Mouse (Mus musculus) MEL (cell line): ENCODE measurements around the gene Bola3. TPM values are rescaled to one million over a fixed set of nuclear protein-coding genes. Genes with fewer than 3 reads are reported as not detected.
A peak's percentile ranks its signal among the peaks of the same experiment; 100 is the strongest.

Experiments
- DNase-seq: peaks from one replicate; pipeline ENCODE4 v3.0.0; 2011; ENCODE audit warnings: low read depth, low spot score
- H3K27ac ChIP-seq: 2 replicates; pipeline ENCODE4 v1.5.1; 2012; ENCODE audit warnings: low read depth, mild to moderate bottlenecking, control low read depth, low read length, moderate library complexity; ENCODE audit not compliant: control insufficient read depth
- H3K27me3 ChIP-seq, 2 experiments: fragments of 150-350 bp in 1 of 2; sonication (generic) in 1 of 2; 2 replicates each; pipeline ENCODE4 v1.6.1; 2012; ENCODE audit warnings: low read length in 2 of 2, mild to moderate bottlenecking in 2 of 2, improper control_type of control experiment in 1 of 2, moderate library complexity in 1 of 2; ENCODE audit not compliant: insufficient read depth in 2 of 2, control insufficient read depth in 1 of 2
- H3K36me3 ChIP-seq, 2 experiments: 2 replicates each; pipeline ENCODE4 v1.6.1; 2012 to 2014; ENCODE audit warnings: low read length in 2 of 2, improper control_type of control experiment in 1 of 2, inconsistent platforms in 1 of 2, mild to moderate bottlenecking in 1 of 2; ENCODE audit not compliant: insufficient read depth in 2 of 2, control insufficient read depth in 1 of 2
- H3K4me1 ChIP-seq, 2 experiments: fragments of 150-350 bp in 1 of 2; sonication (generic) in 1 of 2; 2 replicates each; pipeline ENCODE4 v1.6.1; 2012; ENCODE audit warnings: low read length in 2 of 2, improper control_type of control experiment in 1 of 2, mild to moderate bottlenecking in 1 of 2; ENCODE audit not compliant: insufficient read depth in 2 of 2, control insufficient read depth in 1 of 2
- H3K4me3 ChIP-seq, 2 experiments: fragments of 150-350 bp in 1 of 2; sonication (generic) in 1 of 2; 2 replicates each; pipeline ENCODE4 v1.5.1; 2012; ENCODE audit warnings: low read depth in 2 of 2, low read length in 2 of 2, mild to moderate bottlenecking in 2 of 2, moderate library complexity in 2 of 2, control low read depth in 1 of 2, improper control_type of control experiment in 1 of 2; ENCODE audit not compliant: control insufficient read depth in 1 of 2, insufficient read depth in 1 of 2
- H3K79me2 ChIP-seq: 2 replicates; pipeline ENCODE4 v1.6.1; 2012; ENCODE audit warnings: mild to moderate bottlenecking, low read length, moderate library complexity; ENCODE audit not compliant: control insufficient read depth, poor library complexity, insufficient read depth
- H3K9ac ChIP-seq: 2 replicates; pipeline ENCODE4 v1.6.1; 2012; ENCODE audit warnings: low read depth, mild to moderate bottlenecking, control low read depth, low read length, moderate library complexity; ENCODE audit not compliant: control insufficient read depth, poor library complexity, severe bottlenecking
- H3K9me3 ChIP-seq: fragments of 150-350 bp; sonication (generic); replicated peaks from 2 replicates; pipeline ENCODE4 v1.6.1; 2012; ENCODE audit warnings: mild to moderate bottlenecking, low read length, improper control_type of control experiment, moderate library complexity; ENCODE audit not compliant: insufficient read depth
- BHLHE40 ChIP-seq: IDR thresholded peaks from 2 replicates; pipeline ENCODE4 v1.6.1; 2012; ENCODE audit warnings: low read depth, mild to moderate bottlenecking, inconsistent platforms, low read length, improper control_type of control experiment, borderline replicate concordance
- CHD1 ChIP-seq: IDR thresholded peaks from 2 replicates; pipeline ENCODE4 v1.6.1; 2012; ENCODE audit warnings: low read depth, mild to moderate bottlenecking, inconsistent platforms, low read length, improper control_type of control experiment
- CTCF ChIP-seq, 3 experiments: IDR thresholded peaks in 2 of 3; conservative IDR thresholded peaks in 1 of 3; 2 replicates each; pipeline ENCODE4 v1.5.1; 2011 to 2012; ENCODE audit warnings: low read length in 3 of 3, low read depth in 2 of 3, mild to moderate bottlenecking in 2 of 3, improper control_type of control experiment in 1 of 3, inconsistent platforms in 1 of 3, mixed read lengths in 1 of 3, moderate library complexity in 1 of 3; ENCODE audit not compliant: control insufficient read depth in 1 of 3, insufficient read depth in 1 of 3, poor library complexity in 1 of 3, severe bottlenecking in 1 of 3
- E2F4 ChIP-seq: IDR thresholded peaks from 2 replicates; pipeline ENCODE4 v1.6.1; 2011; ENCODE audit warnings: low read depth, low read length, improper control_type of control experiment, borderline replicate concordance
- EP300 ChIP-seq, 2 experiments: IDR thresholded peaks; 2 replicates each; pipeline ENCODE4 v1.6.1; 2011; ENCODE audit warnings: improper control_type of control experiment in 2 of 2, low read length in 2 of 2, low read depth in 1 of 2, mild to moderate bottlenecking in 1 of 2
- ETS1 ChIP-seq: IDR thresholded peaks from 2 replicates; pipeline ENCODE4 v1.6.1; 2012; ENCODE audit warnings: low read depth, mild to moderate bottlenecking, inconsistent platforms, low read length, improper control_type of control experiment, moderate library complexity
- GABPA ChIP-seq: IDR thresholded peaks from 2 replicates; pipeline ENCODE4 v1.6.1; 2012; ENCODE audit warnings: low read depth, mild to moderate bottlenecking, inconsistent platforms, low read length, improper control_type of control experiment, moderate library complexity
- GATA1 ChIP-seq: IDR thresholded peaks from 2 replicates; pipeline ENCODE4 v1.6.1; 2011; ENCODE audit warnings: low read depth, low read length, improper control_type of control experiment
- JUND ChIP-seq: IDR thresholded peaks from 2 replicates; pipeline ENCODE4 v1.6.1; 2011; ENCODE audit warnings: low read depth, mild to moderate bottlenecking, improper control_type of control experiment, low read length
- KAT2A ChIP-seq: conservative IDR thresholded peaks from 2 replicates; pipeline ENCODE4 v1.6.1; 2012; ENCODE audit warnings: low read depth, low read length, improper control_type of control experiment, inconsistent platforms
- MAFK ChIP-seq: IDR thresholded peaks from 2 replicates; pipeline ENCODE4 v1.6.1; 2011; ENCODE audit warnings: low read depth, mild to moderate bottlenecking, low read length, improper control_type of control experiment, borderline replicate concordance
- MAX ChIP-seq: IDR thresholded peaks from 2 replicates; pipeline ENCODE4 v1.6.1; 2011; ENCODE audit warnings: low read length, improper control_type of control experiment
- MXI1 ChIP-seq: IDR thresholded peaks from 2 replicates; pipeline ENCODE4 v1.6.1; 2011; ENCODE audit warnings: mild to moderate bottlenecking, low read depth, low read length, improper control_type of control experiment
- MYC ChIP-seq: IDR thresholded peaks from 2 replicates; pipeline ENCODE4 v1.6.1; 2011; ENCODE audit warnings: low read depth, mild to moderate bottlenecking, low read length, improper control_type of control experiment, moderate library complexity
- POLR2A ChIP-seq, 2 experiments: IDR thresholded peaks; 2 replicates each; pipeline ENCODE4 v1.6.1; 2011 to 2012; ENCODE audit warnings: low read length in 2 of 2, mild to moderate bottlenecking in 2 of 2, control low read depth in 1 of 2, improper control_type of control experiment in 1 of 2, low read depth in 1 of 2, moderate library complexity in 1 of 2; ENCODE audit not compliant: control insufficient read depth in 1 of 2, insufficient read depth in 1 of 2, poor library complexity in 1 of 2
- SMC3 ChIP-seq: IDR thresholded peaks from 2 replicates; pipeline ENCODE4 v1.6.1; 2011; ENCODE audit warnings: low read depth, low read length, improper control_type of control experiment
- TAL1 ChIP-seq: IDR thresholded peaks from 2 replicates; pipeline ENCODE4 v1.6.1; 2012; ENCODE audit warnings: mild to moderate bottlenecking, inconsistent platforms, low read length, moderate library complexity, mixed read lengths
- TBP ChIP-seq: IDR thresholded peaks from 2 replicates; pipeline ENCODE4 v1.8.0; 2011; ENCODE audit warnings: low read depth, low read length, improper control_type of control experiment
- TCF12 ChIP-seq: IDR thresholded peaks from 2 replicates; pipeline ENCODE4 v1.6.1; 2014; ENCODE audit warnings: low read depth, mild to moderate bottlenecking, inconsistent platforms, low read length, improper control_type of control experiment, moderate library complexity
- USF1 ChIP-seq: IDR thresholded peaks from 2 replicates; pipeline ENCODE4 v1.6.1; 2014; ENCODE audit warnings: low read depth, mild to moderate bottlenecking, inconsistent platforms, low read length, improper control_type of control experiment, moderate library complexity
- USF2 ChIP-seq, 2 experiments: IDR thresholded peaks; 2 replicates each; pipeline ENCODE4 v1.6.1; 2011 to 2012; ENCODE audit warnings: improper control_type of control experiment in 2 of 2, low read length in 2 of 2, borderline replicate concordance in 1 of 2, inconsistent platforms in 1 of 2, low read depth in 1 of 2, mild to moderate bottlenecking in 1 of 2; ENCODE audit not compliant: insufficient read depth in 1 of 2
- ZC3H11A ChIP-seq: IDR thresholded peaks from 2 replicates; pipeline ENCODE4 v1.6.1; 2012; ENCODE audit warnings: low read depth, mild to moderate bottlenecking, inconsistent platforms, low read length, improper control_type of control experiment
- ZNF384 ChIP-seq: IDR thresholded peaks from 2 replicates; pipeline ENCODE4 v1.6.1; 2012; ENCODE audit warnings: low read depth, mild to moderate bottlenecking, inconsistent platforms, low read length, improper control_type of control experiment
- polyA plus RNA-seq, 2 experiments: library from polyadenylated mRNA; stranded (reverse) in 1 of 2; unstranded in 1 of 2; fragments of >175 nt in 1 of 2; fragments of >200 nt in 1 of 2; gene quantifications; 2 replicates each; pipeline versions ENCODE4 v1.2.1 to v1.2.4; 2012; ENCODE audit warnings: low replicate concordance in 2 of 2, low read depth in 1 of 2; ENCODE audit not compliant: insufficient read length in 2 of 2, insufficient read depth in 1 of 2, missing spikeins in 1 of 2
- total RNA-seq: library from RNA; depleted of rRNA; stranded (reverse); fragments of 300-350 nt; gene quantifications from 2 replicates; pipeline ENCODE4 v1.2.3, GENCODE M21; 2012

Bola3 gene
- total and polyA plus RNA-seq, 3 experiments: 55.2 to 211 TPM; not detected in 1

GRCm38 (mm10) chr6:83350172-83350571 lies 1.2 kb downstream of the Bola3 start:
- TF ChIP-seq POLR2A (IDR thresholded peaks at IDR 0.05; ENCODE audit: control insufficient read depth in 1 of 2, insufficient read depth in 1 of 2, low read depth in 1 of 2, low read length in 2 of 2, poor library complexity in 1 of 2) (0 out of 4 replicates have a peak, but pooled peaks have one; percentile 2 to 32), MXI1 (no peak)

GRCm38 (mm10) chr6:83350851-83351405 lies 2.0 kb downstream of the Bola3 start:
- TF ChIP-seq CTCF (IDR thresholded peaks at IDR 0.05 in 2 of 3, conservative IDR thresholded peaks at IDR 0.05 in 1 of 3; ENCODE audit: control insufficient read depth in 1 of 3, insufficient read depth in 1 of 3, low read depth in 2 of 3, low read length in 3 of 3, poor library complexity in 1 of 3, severe bottlenecking in 1 of 3): no peak
- no peak for TF ChIP-seq CHD1
- no peak for TF ChIP-seq E2F4
- TF ChIP-seq GABPA: no peak
- no peak for TF ChIP-seq KAT2A
- no peak for TF ChIP-seq MAX
- TF ChIP-seq TBP: no peak
- TF ChIP-seq ZC3H11A: no peak
- TF ChIP-seq TAL1: no peak
- TF ChIP-seq BHLHE40: no peak
- peaks cover 17 to 33% of the 10 kb centered on the region in 2 experiments for H3K4me1 ChIP-seq

More at GRCm38 (mm10) chr6:83350172-83350571, 1.2 kb downstream of the Bola3 start:
- DNase-seq: no peak
- Histone ChIP-seq H3K4me3 (peak overlapping the region; percentile 84 to 94), H3K27me3 (no peaks in the 10 kb centered on the region), H3K36me3 (peaks cover 0 to 32% of the 10 kb centered on the region in 2 experiments; a peak in 2 of 4 replicates), H3K4me1 (peaks cover 17 to 33% of the 10 kb centered on the region in 2 experiments), H3K27ac (peak overlapping the region; percentile 63), H3K9me3 (no peaks in the 10 kb centered on the region), H3K79me2 (peaks cover 16% of the 10 kb centered on the region), H3K9ac (peak overlapping the region; percentile 87)

GRCm38 (mm10) chr6:83351490-83352160 lies 2.7 kb downstream of the Bola3 start:
- Histone ChIP-seq H3K79me2 (peaks cover 16% of the 10 kb centered on the region), H3K36me3 (peaks cover 2 to 32% of the 10 kb centered on the region in 2 experiments; a peak in 3 of 4 replicates), H3K9me3 (no peaks in the 10 kb centered on the region), H3K4me1 (peaks cover 17 to 34% of the 10 kb centered on the region in 2 experiments), H3K27ac (peak overlapping the region; percentile 92), H3K4me3 (peak overlapping the region; percentile 15 to 39), H3K27me3 (no peaks in the 10 kb centered on the region), H3K9ac (peak overlapping the region; percentile 87)
- peak; percentile 94 for DNase-seq
- TF ChIP-seq ETS1 (peak; percentile 81), TBP (peak; percentile 59; the same call in 1 of the 2 replicates), ZNF384 (no peak), TCF12 (peak; percentile 98), SMC3 (peak; percentile 33; the same call in 1 of the 2 replicates), EP300 (IDR thresholded peaks at IDR 0.05; ENCODE audit: low read depth in 1 of 2, low read length in 2 of 2) (peak; percentile 93 to 95), MAFK (0 out of 2 replicates have a peak, but pooled peaks have one; percentile 24), USF1 (no peak), TAL1 (peak; percentile 100), JUND (no peak), GATA1 (peak; percentile 99), POLR2A (IDR thresholded peaks at IDR 0.05; ENCODE audit: control insufficient read depth in 1 of 2, insufficient read depth in 1 of 2, low read depth in 1 of 2, low read length in 2 of 2, poor library complexity in 1 of 2) (peak in 1 of 2 experiments; percentile 56; a peak in 2 of 4 replicates), MXI1 (peak; percentile 71), MYC (peak; percentile 68), USF2 (IDR thresholded peaks at IDR 0.05; ENCODE audit: borderline replicate concordance in 1 of 2, insufficient read depth in 1 of 2, low read depth in 1 of 2, low read length in 2 of 2) (no peak), ZC3H11A (no peak)

More at GRCm38 (mm10) chr6:83350851-83351405, 2.0 kb downstream of the Bola3 start:
- H3K9ac ChIP-seq: peak overlapping the region; percentile 87
- no peak for DNase-seq
- H3K9me3 ChIP-seq: no peaks in the 10 kb centered on the region
- no peaks in the 10 kb centered on the region for H3K27me3 ChIP-seq
- peak overlapping the region; percentile 92 for H3K27ac ChIP-seq
- peaks cover 16% of the 10 kb centered on the region for H3K79me2 ChIP-seq
- peak overlapping the region in 1 of 2 experiments; percentile 10; a peak in 1 of 4 replicates for H3K4me3 ChIP-seq
- H3K36me3 ChIP-seq: peaks cover 0 to 32% of the 10 kb centered on the region in 2 experiments; a peak in 3 of 4 replicates
